Mouse (Mus musculus) neural tube, embryonic 10.5 days (tissue): ENCODE measurements around the gene Mpi.

Experiments
- DNase-seq: peaks from one replicate; pipeline ENCODE4 v3.0.0-alpha.2; 2017; ENCODE audit warnings: low spot score; ENCODE audit errors: extremely low spot score

The Mpi gene

GRCm38 (mm10) chr9:57561711-57562099 is 9.1 kb upstream of the Mpi start:
- DNase-seq: no peak

DNA sequence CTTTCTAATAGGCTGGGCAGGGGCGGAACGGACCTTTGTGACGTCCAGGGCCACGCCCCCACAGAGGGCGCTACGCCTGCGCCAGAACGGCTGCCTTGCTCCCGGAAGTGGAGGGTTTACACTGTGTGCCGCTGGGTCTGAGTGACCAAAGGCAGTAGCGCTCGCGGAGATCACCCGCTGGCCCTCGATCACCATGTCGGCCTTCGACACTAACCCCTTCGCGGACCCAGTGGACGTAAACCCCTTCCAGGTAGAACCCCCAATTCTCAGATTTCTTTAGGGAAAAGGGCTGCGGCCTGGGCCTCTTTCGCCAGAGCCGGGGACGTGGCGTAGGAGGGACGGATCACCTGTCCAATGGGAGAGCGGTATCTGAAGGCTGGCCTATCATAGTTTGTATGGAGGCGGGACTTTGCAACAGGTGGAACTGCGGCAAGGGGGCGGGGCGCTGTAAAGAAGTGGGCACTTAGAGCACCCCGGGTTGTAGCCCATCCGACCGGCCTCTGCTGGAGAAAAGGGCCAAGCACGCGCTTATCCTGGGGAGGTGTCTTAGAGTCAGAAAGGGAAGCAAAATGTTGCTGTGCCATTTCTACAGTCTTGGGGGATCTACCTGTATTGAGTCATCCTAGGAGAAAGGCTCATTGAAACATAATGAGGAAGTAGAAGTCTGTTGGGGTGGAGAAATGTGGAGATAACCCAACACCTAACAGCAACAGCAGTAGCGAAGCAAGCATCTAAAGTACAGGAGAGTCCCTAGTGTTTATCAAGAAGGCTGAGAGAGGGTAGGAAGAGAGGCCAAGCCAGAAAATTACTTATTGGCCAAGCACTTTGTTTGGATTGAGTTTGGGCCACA is 8.5 kb upstream of the Mpi start, which contains the start of gene Scamp2:
TSS of gene Scamp2 (plus strand) at position 83 of the 850 bp plus-strand sequence.
- peak; percentile 96 for DNase-seq

GRCm38 (mm10) chr9:57560263-57560662 is 7.7 kb upstream of the Mpi start:
- no peak for DNase-seq

- no peak for DNase-seq
These were observed 7.0 kb upstream of the Mpi start for GRCm38 (mm10) chr9:57559568-57559967.

GRCm38 (mm10) chr9:57558625-57559024 is 6.1 kb upstream of the Mpi start:
- no peak for DNase-seq

GRCm38 (mm10) chr9:57557215-57557614 is 4.7 kb upstream of the Mpi start:
- no peak for DNase-seq

DNA sequence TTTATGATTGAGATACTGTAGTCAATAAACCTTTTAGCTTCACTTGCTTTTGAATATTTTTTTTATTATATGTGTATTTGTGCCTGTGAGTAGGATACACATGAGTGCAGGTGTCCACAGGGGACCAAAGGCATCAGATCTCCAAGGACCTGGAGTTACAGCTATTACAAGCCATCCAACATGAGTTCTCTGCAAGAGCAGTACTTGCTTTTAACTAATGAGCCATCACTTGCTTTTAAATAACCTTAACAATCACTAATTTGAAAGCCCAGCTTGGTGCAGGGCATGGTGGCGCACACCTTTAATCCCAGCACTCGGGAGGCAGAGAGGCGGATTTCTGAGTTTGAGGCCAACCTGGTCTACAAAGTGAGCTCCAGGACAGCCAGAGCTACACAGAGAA is 2.2 kb upstream of the Mpi start:
- DNase-seq: no peak

DNA sequence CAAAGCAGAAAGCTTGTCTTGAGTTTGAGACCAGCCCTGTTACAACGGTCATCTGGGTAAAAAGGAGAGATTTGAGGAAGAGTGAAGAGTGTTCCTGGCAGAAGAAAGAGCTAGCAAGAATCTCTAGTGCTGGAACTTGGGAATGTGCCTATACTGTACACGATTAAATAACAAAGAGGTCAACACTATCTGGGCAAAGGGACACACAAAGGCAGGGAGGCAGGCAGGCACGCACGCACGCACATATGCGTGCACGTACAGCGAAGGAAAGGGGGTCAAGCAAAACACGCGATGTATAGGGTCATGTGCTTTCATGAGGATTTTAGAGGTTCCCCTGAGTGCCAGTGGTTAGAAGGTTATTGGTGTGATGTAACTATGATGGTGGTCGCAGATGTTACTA is 556 bp upstream of the Mpi start:
- no peak for DNase-seq

DNA sequence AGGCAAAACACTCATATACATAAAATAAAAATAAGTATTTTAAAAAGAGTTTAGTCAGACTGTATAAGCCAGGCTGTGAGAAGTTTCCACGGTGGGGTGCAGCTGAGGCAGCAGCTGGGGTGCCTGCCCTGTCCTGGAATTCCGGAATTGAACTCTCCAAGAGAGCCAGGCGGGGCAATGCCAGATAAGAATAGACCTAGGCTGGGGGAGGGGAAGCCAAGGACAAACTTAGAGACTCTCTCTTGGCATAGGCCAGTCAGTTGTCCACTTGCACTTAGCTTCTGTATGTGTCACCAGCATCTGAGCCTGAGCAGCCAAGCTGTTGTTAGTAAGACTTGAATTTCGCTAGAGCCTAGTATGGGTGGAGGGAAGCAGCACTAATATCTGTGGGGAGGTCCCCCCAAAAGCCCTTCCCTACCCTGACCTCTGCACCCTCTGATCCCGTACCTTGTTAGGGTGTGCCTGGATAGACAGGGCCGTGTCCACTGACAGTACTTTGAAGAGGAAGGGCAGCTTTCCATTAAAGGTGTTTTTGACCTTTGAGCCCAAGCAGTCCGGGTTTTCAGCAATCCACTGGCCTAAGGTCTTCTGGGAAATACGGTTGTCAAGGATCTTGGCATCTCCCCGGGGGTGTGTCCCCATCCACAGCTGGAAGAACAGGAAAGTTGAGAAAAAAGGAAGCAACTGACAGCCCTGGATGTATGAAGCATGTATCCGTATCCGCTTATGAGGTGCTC is 2.3 kb downstream of the Mpi start:
- DNase-seq: no peak

DNA sequence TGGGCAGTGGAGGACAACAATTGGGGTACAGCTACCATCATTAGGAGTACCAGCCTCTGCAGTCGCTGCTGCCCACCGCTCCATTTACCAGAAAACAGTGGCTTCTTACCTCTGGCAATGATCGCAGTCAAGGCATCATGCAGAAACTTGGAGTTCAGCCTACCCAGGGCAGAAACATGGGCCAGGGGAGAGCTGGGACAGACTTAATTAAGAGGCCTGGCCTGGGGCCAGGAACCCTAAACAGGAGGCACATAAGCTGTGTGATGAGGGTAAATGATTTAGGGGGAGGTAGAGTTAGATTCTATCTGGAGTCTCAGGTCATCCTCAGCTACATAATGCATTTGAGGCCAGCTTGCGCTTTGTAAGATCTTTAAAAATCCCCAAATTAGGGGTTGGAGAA is 3.4 kb downstream of the Mpi start:
- no peak for DNase-seq

DNA sequence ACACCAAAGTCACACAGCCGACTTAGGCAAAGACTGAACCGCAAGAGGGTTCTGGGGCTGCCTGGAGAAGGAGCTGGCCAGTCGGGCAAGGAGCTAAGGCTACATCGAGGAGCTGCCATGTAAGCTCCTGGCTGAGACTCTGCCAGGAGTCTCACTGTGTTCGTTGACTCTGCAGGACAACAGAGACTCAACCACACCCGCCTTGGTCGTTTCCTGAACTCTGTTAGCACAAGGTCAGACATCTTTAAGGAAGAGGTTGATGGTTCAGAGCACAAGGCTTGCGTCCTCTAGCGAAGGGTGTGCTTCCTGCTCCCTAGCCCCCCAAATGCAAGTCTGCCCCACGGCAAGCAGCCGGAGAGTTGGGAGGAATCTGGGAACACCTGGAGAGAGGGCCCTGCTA is 4.7 kb downstream of the Mpi start:
- no peak for DNase-seq

GRCm38 (mm10) chr9:57547287-57547686 is 5.3 kb downstream of the Mpi start:
- no peak for DNase-seq

DNA sequence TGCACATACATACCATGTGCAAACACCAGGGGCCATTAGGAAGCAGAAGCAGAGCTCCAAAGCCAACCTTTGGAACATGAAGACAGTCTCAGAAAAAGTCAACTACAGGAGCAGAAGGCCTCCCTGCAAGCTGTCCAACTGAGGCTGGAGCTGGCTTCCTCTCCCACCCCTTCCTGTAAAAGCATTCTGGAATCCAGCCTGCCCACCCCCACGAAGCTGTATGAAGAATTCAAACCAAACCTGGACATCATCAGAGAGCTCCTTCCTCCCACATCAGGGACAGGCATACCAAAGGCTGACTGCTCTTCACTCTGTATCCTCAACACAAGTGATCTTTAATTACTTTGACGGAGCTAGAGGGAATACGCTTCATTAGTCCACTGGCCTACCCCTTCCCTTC is 8.6 kb downstream of the Mpi start:
- DNase-seq: no peak

GRCm38 (mm10) chr9:57541312-57541711 is 11.3 kb downstream of the Mpi start:
- no peak for DNase-seq

DNA sequence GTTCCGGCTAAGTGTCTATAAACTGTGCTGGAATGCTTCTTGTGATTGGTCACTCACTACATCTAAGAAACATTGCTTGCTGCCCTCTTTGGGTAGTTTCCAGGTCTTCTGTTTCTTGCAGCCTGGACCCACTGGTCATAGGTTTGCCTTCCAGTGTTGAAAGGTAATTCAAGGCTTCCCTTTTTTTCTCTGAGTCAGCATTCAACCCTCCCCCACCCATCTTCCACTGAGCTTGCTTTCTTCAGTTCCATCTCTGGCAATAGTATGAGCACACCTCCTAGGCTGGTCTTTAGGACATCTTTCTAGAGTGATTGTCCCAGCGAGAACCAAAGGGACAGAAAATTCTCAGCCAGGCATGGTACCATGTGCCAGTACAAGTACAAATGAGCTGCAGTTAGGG is 13.0 kb downstream of the Mpi start:
- DNase-seq: no peak

DNA sequence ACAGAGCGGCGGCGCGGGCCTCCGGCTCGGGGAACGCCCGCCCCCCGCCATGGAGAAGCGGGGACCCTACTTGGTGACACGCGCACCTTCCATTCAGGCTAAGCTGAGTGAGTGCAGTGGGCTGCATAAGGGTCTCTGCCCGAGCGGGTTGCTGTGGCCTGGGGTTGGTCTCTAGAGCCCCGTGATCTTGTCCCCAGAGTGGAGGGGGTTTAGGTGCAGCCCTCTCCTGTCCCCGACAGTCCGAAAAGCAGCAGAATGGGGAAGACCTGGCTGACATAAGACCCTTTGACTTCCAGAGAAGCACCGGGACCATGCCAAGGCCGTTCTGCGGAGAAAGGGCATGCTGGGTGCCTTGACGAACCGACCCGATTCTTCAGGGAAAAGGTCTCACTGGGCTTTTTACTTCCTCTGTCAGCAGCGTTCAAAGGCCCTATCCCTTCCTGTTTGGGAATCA is 14.8 kb downstream of the Mpi start:
- DNase-seq: no peak

DNA sequence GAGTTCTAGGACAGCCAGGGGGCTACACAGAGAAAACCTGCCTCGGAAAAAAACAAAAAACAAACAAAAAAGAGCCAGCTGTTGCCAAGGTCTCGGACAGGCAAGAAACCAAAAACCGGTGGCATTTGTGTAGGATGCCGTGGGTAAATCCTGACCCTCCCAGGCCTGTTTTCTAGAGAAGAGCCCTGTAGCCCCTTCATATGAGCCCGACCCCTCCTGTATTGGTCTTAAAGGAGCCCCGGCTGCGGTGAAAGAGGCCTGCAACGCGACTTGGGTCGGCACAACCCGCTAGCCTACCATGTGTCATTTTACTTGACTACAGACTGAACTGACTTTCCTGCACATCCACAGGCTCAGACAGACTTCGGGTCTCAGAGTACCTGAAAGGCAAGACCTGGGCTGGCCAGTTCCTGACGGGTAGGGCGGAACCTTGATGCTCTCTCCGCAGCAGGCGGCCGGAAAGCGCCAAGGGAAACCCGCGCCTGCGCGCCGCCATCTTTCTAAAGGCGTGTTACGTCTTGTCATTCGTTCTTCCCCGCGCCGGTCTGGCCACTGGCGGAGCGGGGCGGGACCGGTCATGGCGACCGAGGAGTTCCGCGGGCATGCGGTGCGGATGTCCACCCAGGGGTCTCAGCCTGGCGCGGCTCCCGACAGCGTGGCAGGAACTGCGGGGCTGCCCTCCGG is 15.4 kb downstream of the Mpi start, which contains the start of gene Fam219b:
TSS of gene Fam219b (plus strand) at position 485 of the 684 bp plus-strand sequence.
- peak; percentile 88 for DNase-seq

DNA sequence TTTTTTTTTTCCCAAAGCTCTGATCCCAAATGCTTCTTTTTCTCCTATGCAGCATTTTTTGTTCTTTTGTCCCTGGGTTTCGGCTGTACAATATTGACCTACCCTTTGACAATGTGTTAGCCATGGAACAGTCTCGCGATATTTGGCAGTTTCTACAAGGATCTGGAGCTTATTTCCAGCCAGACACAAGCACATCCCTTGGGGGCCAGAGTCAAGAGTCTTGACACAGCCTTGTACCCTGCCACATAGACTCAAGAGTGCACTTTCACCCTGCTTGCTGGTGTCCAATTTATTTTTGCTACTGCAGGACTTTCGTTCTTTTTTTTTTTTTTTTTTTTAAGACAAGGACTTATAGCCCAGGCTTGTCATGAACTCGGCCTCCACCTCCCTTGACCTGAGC is 16.2 kb downstream of the Mpi start:
- DNase-seq: no peak

DNA sequence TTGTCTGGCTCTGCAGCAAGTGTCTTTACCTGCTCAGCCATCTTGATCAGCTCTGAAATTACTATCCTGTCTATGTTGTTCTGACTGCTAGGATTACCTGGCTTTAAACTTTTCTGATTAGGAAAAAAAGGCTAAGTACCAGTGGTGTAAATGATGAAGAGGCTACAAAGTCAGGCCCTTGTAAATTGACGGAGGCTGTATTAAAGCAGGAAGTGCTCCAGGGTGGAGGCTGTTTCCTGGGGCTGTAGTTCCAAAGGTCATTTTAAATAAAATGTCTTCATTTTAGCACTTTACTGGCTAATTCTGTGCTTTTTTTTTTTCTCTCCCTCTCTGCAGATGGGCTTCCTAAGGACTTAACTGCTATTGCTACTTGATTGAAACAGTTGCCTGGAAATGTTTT is 20.6 kb downstream of the Mpi start:
- DNase-seq: no peak

DNA sequence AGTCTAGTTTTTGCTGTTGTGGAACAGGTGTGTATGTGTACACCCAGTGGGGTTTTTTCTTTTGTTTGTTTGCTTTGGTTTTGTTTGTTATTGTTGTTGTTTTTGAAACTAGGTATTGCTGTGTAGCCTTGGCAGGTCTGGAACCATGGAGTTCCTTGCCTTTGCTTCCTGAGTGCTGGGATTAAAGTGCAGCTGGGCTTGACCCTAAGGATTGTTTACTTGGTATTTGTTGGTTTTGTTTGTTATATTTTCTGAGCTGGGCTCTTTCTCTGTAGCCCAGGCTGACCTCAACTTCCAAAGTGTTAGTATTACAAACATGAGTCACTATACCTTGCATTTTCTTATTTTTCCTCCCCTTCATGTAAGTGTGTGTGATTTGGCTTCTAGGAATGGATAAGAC is 26.1 kb downstream of the Mpi start:
- DNase-seq: no peak

DNA sequence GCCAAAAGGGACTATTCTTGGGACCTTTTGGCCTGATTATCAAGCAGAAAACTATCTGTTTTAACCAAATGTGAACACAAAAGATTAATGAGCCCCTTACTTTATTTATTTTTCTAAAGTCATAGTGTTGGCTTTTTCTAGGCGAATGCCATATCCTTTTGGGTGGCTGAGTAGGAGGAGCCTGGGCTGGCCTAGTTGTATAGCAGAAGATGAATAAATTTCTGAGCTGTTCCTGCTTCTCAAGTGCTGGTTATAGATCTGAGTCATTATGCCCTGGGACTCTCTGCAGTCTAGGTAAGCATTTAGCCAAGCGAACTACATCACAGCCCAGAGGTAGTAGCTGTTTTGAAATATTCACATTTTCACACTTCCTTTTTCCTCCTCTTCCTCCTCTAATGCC is 27.0 kb downstream of the Mpi start:
- DNase-seq: no peak

GRCm38 (mm10) chr9:57524439-57524838 is 28.1 kb downstream of the Mpi start:
- no peak for DNase-seq
